Mouse (Mus musculus) frontal cortex, postnatal 10 days (tissue): ENCODE measurements around the gene Dlg4.
A peak's percentile ranks its signal among the peaks of the same experiment; 100 is the strongest.

Experiments
- DNase-seq, 2 experiments: peaks; one replicate each; pipeline ENCODE4 v3.0.0; 2022; ENCODE audit warnings: low spot score in 2 of 2, mixed read lengths in 1 of 2

Gene Dlg4

GRCm38 (mm10) chr11:70019495-70020021, 2.8 kb downstream of the Dlg4 start:
- DNase-seq = no peak

GRCm38 (mm10) chr11:70020022-70020631, 3.4 kb downstream of the Dlg4 start:
- DNase-seq = no peak

- peak; percentile 73 to 81 for DNase-seq
These were observed 4.1 kb downstream of the Dlg4 start for GRCm38 (mm10) chr11:70020731-70021263.

- DNase-seq = peak; percentile 98
These were observed 4.8 kb downstream of the Dlg4 start for GRCm38 (mm10) chr11:70021264-70022132.

GRCm38 (mm10) chr11:70023481-70024150, 6.9 kb downstream of the Dlg4 start:
- DNase-seq = no peak

GRCm38 (mm10) chr11:70024151-70024514, 7.4 kb downstream of the Dlg4 start:
- no peak for DNase-seq

GRCm38 (mm10) chr11:70026689-70027088, 9.9 kb downstream of the Dlg4 start:
- DNase-seq = no peak

GRCm38 (mm10) chr11:70027397-70027796, 10.7 kb downstream of the Dlg4 start:
- DNase-seq = no peak

DNA sequence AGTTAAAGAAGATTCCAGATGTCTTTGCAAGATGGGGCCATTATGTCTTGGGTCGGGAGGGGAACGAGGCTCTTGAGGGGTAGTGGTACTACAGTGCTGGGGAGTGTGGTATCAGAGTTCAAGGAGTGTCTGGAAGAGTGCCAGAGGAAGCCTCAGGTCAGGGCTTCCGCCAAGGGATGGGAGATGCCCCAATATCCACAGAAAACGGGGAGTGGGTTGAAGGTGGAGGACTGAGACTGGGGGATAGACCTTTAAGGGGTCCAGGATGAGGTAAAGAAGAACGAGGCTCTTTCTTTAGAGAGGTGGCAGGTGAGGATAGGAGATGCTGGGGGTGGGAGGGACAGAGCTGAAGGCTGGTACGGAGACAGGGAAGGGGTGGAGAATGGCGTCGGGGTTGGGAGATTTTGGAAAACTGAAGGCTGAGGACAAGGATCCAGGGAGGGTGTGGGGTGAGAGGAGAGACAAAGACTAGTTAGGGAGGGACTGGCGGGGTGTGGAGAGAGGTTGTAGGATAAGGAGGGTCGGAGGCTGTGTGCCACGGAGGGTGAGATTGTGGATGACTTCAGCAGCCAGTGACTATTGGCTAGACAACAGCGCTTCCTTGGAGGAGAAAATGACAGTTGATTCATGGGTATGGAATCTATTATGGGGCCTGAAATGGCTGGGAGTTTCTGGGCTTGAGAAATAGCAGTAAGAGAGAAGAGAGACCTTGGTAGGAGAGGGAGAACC, 11.8 kb downstream of the Dlg4 start:
- no peak for DNase-seq

DNA sequence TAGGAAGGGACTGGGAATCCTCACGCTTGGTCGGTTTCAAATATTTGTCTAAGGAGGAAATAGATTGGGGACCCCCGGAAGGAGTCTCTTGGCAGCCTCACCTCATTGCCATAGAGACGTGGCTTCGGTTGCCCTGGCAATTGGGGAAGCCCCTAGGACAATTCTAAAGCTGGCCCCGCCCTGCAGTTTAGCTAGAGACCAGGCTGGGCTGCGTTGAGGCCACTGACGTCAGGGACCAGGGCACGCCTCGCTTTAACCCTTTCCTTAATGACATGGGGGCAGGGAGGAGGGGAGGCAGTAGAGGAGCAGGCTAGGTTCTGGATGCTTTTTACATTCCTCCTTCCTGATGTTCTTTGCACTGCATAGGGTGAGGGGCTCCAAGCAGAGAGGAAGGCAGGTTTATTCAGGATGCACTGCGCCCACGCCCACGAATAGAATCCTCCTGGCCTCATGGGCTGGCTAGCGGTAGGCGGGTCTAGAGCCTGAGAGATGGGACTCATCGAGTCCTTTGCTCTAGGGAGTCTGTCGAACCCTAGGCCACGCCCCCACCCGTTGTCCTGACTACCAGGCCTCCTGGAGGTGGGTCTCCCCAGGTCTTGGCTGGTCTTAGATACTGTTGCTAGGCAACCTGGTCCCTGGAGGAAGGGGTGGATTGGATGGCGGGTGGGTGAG, 12.5 kb downstream of the Dlg4 start:
- DNase-seq = peak; percentile 91 to 97

DNA sequence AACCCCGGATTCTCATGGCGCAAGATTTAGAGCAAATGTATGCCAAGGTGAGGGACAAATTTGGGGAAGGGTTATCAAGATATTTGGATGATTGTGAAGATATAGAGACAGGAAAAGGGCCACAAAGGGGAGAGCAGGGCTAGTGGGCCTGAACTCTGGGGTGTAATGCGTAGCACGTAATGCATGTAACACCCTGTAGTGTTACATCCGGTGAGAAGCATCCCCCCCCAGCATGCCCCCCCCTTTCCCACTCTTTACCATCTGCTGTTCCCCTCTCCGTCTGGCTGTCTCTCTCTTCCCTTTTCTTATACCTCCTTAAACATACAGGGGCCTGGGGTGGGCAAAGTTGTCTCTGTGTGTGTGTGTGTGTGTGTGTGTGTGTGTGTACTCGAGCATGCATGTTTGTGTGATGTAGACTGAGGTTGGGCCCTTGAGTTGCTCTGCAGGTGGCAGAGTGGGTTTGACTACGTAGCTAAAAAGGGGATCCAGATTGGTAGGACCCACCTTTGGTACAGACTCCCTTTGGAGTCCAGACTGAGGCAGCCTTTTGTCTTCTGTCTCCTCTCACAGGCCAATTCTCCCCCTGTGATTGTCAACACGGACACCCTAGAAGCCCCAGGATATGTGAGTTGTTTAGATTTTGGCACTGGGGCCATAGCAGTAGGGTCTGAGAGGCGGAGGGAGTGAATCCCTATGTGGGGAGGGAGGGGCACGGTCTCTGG, 13.2 kb downstream of the Dlg4 start:
- no peak for DNase-seq

DNA sequence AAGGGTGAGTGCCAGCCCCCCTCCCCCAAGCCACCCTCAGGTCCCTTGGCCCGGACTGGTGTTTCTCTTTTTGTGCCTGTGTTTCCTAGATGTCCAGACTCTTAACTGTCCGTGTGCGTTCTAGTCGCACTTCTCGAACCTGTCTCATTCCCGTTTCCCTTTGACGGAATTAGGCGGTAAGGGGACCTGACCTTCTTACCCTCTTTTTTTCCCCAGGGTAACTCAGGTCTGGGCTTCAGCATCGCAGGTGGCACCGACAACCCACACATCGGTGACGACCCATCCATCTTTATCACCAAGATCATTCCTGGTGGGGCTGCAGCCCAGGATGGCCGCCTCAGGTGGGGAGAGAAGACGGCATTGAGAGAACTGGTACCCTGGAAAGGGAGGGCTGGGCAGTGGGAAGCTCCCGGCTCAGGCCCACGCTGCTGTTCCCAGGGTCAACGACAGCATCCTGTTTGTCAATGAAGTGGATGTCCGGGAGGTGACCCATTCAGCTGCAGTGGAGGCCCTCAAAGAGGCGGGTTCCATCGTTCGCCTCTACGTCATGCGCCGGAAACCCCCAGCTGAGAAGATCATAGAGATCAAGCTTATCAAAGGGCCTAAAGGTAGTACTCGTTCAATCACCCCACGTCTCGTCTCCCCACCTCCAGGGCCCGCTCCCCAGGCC, 14.0 kb downstream of the Dlg4 start:
- no peak for DNase-seq

DNA sequence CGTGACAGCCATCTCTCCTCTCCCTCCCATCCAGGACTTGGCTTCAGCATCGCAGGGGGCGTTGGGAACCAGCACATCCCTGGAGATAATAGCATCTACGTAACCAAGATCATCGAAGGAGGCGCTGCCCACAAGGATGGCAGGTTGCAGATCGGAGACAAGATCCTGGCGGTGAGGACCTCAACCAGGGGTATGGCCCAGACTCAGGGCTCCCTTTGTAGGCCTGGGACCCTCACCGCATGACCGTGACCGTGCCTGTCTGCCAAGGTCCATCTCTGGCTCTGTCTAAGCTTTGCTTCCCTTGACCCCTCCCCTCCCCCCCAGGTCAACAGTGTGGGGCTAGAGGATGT, 14.6 kb downstream of the Dlg4 start:
- no peak for DNase-seq

- no peak for DNase-seq
These were observed 21.4 kb downstream of the Dlg4 start for GRCm38 (mm10) chr11:70038174-70038573.

GRCm38 (mm10) chr11:70039631-70040030, 22.9 kb downstream of the Dlg4 start:
- DNase-seq = peak; percentile 7 to 9

GRCm38 (mm10) chr11:70040184-70040583, 23.4 kb downstream of the Dlg4 start:
- DNase-seq = peak in 1 of 2 experiments; percentile 6

- no peak for DNase-seq
These were observed 25.8 kb downstream of the Dlg4 start for GRCm38 (mm10) chr11:70042309-70043085.

DNA sequence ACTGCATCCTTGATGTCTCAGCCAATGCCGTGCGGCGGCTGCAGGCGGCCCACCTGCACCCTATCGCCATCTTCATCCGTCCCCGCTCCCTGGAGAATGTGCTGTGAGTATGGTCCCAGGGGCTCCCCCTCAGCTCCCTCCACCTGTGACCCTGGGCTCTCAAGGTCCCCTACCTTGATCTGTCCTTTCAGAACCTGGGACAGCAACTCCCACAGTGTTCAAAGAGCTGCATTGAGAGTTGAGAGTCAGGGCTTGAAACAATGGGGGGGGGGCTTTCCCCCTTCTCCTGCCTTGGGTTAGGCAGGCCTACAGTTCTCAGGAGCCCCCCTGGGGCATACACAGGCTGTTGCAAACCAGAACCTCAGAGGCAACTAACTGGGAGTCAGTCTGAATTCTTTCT, 26.9 kb downstream of the Dlg4 start:
- no peak for DNase-seq

- no peak for DNase-seq
These were observed 28.7 kb downstream of the Dlg4 start for GRCm38 (mm10) chr11:70045435-70045834.
